Mouse (Mus musculus) thymus, postnatal 14 days (tissue): ENCODE results near the gene Rps6kl1.

Experiments used
- DNase-seq: peaks from one replicate; pipeline ENCODE4 v3.0.0; 2021

The Rps6kl1 gene

DNA sequence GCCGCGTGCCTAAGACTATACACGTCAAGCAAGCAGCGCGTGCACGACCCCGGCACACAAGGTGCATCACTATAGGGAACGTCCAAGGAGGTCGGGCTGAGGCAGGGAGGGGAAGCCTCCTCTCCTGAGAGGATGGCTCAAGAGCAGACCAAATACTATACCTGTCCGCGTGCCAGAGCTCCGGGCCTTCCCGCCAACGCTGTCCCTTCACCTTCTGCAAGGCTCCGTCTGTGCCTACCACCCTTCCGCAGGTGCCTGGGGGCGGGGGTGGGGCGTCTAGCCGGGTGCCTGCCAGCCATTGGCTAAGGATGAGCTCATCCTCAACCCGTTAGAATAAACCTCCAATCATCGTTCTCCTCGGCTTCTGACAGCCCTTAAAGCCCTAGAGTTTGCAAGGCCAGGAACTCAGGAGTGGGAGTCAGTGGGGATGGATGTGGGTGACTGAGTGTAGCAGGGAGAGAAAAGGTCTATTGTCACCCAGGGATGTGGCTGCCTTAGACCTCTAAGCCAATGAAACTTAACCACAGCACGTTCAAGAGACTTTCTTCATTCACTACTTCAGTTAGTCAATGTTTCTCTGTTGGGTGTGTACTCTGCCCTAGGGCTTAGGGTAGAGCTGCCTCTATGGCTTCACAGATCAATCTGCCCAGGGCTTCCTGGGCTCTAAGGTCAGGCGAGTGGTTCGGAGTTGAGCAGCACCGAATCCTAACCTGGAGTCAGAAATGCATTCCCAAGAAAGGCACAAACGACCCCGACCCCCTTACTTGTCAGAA, at the start of gene Rps6kl1:
TSS of gene Rps6kl1 (minus strand) at position 263 of the 773 bp plus-strand sequence.
- DNase-seq, result peak; percentile 85

DNA sequence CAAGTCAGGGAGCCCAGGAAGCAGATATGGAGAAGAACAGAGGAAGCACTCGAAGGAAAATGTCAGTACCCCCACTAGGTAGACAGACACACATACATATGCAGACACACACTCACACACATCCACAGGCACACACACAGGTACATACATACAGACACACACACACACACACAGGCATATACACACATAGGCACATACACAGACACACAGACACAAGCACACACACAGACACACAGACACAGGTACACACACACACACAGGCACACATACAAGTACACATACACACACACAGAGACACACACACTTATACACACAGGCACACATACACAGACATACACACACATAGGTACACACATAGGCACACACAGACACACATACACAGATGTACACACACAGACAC, 48.9 kb upstream of the Rps6kl1 start:
- no peak for DNase-seq

DNA sequence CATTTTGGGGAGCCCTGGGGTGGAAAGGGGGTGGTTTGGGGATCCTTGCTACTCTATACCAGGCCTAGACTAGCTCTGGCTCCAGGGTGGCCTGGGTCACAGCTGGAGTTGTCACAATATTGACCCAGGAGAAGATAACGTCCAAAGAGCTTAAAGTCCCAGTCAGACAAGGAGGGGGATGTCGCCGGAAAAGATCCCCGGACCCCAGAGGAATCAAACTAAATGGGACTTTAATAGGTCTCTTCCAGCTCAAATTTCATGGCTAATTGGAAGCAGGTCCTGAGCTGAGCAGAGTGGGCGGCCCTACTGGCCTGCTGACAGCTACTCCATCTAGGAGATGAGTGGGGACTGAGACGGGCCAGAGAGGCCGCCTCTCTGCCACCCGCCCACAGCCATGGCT, 46.9 kb upstream of the Rps6kl1 start:
- no peak for DNase-seq

DNA sequence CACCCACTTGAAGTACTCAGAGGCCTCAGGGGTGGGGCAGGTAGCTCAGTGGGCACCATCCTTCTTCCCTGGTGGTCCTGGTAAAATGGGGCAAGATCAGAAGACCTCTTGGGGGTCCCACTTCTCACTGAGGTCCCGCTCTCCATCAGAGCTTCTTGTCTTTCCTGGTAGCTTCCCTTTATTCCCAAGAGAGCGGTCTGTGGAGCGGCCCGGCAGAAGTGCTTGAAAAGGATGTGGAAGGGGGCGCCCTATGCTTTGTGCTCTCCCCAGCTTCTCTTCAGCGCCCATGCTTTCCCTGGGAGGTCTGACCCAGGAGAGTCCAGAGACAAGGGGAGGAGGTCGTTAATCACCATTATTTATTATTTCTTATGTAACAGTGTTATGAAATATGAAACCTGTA, 46.3 kb upstream of the Rps6kl1 start:
- no peak for DNase-seq

DNA sequence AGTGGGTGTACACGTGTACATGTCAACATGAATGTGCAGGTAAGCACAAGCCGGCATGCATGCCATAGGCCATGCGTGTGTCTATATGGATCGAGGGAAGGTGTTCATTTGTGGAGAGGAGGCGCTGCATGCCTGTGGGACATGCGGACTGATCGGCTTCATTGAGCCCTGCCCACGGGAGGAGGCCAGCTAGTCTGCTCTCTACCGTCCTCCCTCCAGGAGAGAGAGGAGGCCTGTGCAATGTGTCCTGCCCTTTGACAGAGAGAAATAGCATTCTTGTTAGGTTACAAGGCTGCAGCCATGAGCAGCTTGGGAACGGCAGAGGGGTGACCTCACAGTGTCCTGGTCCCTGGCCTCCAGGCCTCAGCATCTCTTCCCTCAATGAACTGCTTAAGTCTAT, 45.1 kb upstream of the Rps6kl1 start:
- no peak for DNase-seq

DNA sequence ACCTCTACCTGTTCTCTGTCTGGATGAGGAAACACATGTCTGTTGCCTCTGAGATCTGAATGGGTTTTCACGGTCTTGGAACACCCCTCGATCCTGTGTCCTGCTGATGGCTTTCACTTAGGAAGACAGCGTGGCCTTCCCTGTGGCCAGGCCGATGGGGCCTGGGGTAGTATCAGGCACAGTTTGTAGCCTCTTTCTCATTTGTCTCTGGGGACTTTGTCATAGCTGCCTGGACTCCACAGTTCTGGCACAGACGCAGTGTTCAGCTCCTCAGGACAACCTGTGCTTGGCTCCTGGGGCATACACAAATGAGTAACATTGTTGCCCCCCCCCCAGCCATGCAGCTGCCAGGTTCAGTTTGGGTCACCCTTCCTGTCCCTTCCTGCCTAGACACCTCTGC, 44.0 kb upstream of the Rps6kl1 start:
- DNase-seq, result no peak

DNA sequence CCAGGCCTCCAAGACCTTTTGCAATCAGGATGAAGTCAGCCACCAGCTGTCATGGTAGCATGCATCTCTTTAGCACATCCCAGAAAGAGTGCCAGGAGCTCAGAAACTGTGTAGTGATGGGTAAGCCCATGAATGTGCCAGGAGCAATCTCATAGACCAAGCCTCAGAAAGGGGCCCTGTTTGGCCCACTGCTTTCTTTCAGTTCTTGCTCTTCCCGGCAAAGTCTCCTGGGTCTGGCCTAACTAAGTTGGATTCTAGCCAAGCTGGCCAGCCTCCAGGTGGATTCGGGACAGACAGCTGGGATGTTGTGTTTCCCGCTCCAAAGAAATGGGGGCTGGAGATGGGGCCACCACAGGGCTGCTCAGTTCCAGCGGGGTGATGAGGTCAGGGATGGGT, 43.6 kb upstream of the Rps6kl1 start:
- no peak for DNase-seq

DNA sequence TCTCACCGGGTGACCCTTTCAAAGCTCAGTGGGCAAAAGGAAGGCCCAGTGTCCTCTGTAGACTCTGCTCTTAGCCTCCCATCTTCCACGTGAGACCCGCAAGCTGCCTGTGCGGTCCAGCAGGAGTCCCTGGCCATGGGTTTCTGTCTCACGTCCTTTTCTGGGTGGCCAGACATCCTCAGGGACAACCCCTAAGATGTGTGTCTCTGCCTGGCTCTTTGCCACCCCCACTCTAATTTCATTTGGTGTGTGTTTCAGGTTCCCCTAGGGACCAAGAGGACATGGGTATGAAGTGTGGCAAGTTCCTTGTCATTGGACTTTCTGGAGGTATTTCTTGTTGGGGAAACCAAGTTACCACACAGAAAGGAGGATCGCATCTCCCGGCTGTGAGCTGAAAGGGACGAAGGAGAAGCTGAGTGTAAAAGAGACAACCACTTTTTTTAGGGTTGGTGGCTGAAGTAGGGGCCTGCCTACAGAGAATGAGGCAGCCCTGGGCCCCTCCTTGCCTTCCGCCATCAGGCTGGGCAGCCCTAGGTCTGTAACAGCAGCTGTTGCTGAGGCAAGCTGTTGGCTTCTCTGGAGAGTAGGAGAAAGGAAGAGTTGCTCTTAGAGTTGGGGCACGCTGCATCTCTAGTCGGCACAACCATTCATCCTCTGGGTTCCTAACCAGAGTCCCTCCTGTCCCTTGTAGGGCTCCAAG, 43.0 kb upstream of the Rps6kl1 start:
- no peak for DNase-seq

DNA sequence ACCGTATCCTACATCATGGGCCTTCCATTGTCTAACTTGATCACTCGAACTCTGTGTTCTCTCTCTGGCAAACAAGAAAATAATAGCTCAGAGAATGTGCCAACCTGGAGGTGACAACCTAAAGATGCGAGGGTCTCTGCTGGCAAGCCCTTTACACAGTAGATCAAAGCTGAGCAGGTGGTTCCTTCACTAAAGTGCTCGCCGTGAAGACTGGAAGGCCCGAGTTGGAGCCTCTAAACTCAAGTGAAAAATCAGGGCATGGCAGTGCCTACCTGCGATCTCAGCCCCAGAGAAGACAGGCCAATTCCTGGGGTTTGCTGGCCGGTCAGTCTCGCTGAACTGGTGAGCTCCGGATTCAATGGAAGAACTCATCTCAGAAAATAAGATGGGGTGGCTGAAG, 42.1 kb upstream of the Rps6kl1 start:
- peak; percentile 52 for DNase-seq

DNA sequence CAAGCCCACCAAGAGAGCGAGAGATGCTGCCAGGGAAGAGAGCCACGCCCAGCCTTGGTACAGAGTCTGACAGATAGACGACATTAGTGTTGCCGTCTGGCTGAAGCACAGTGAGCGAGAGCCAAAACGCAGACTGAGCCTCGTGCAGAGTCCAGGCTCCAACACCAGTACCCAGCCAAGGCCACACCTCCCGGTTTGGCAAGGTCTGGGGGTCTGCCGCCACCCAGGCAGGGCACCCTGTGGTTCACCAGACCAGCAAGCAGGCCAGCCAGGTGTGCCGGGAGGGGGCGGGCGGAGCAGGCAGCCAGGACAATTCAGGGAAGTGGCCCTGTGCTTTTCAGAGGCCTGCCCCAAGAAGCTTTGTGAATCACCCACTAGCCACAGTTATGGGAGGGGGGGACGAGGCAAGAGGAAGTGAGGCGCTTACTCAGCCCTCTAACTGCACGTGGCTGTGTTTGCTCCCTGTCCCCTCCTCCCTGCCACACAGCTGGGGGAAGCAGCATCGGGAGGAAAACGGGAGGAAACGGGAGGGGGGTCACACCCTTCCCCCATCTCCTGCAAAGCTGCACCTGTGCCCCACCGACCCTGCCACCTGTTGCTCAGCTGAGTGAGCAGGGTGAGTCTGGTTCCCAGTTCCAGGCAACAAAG, 41.5 kb upstream of the Rps6kl1 start:
- peak; percentile 85 for DNase-seq

DNA sequence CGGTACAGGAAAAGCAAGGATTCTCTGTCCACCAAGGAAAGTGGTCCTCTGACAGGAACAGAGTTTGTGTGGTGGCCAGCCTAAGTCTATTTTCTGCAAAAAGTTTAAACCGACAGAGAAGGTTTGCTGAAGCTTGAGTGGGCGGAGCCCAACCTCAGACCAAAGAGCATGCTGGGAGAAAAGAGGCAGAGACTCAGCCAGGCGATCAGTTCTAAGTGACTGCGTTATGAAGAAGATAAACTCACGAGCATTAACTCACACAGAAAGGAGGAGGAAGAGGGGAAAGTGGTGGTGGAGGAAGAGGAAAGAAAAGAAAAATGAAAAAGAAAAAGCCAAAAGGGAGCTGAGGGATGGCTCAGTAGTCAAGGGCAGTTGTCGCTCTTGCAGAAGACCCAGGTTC, 39.2 kb upstream of the Rps6kl1 start:
- no peak for DNase-seq

DNA sequence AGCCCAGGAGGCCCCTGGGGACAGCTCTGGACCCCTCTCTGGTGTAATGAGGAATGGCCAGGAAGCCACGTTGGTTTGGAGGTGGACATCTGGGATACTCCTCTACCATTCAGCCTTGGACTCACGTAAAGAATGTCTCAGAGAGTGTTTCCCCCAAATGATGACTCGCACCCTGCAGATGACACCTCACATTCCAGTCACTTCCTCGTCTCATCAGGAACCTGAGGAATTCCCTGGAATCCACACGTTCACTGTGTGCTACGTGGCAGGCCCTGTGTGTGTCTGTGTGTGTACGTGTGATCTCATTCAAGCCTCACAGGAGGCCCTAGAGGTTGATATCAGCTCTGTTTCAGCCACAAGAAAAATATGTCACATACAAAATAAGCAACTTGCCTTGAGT, 35.3 kb upstream of the Rps6kl1 start:
- DNase-seq, result no peak

DNA sequence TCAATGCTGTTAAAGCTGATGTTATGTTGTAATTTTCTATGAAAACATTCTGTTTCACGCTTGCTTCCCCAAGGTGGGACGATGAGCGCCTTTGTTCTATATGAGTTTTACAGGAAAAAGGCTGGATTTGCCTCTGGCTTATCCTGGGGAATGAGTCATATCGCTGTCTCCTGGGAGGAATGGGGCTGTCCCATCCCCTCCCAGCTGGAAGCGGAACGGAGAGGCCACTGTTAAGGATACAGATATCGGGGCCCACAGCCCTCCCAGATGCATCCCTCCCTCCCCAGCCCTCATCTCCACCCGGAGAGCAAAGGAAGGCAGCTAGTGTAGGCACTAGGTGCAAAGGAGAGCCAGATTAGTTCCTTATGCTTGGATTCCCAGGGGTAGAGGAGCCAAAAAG, 34.7 kb upstream of the Rps6kl1 start:
- no peak for DNase-seq

DNA sequence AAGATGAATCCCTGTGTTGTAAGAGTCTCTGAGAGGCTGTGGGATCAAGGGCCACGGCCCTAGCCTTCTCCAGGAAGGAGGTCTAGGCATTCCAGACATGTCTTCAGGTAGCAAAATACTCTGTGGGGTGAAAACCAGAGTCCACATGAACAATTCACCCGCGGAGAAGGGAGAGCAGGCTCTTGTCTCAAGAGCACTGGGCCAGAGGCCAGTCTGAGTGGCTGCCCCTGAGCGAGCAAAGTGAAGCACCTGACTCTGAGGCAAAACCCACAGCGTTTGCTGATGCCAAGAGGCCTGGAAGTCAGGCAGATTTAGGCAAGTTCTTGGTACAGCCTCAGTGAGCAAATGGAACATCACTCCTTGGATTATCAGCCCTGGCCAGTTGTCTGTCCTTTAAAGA, 33.1 kb upstream of the Rps6kl1 start:
- no peak for DNase-seq

DNA sequence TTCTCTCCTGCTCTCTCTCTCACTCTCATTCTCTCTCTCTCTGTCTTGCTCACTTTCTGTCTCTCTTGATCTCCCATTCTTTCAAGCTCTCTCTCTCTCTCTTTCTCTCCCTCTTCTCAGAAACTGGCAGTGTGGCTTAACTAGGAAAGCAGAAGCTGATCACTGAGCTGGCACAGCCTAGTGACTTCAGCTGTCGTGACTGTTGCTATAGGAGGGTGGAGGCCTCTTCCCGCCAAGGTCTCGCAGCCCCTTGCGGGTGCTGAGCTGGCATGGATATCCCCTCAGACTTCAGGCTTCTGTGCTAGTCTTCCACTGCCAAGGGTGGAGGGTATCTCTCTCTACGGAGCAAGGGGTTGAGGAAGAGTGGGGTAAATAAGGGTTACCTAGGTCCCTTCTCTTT, 31.8 kb upstream of the Rps6kl1 start:
- no peak for DNase-seq

DNA sequence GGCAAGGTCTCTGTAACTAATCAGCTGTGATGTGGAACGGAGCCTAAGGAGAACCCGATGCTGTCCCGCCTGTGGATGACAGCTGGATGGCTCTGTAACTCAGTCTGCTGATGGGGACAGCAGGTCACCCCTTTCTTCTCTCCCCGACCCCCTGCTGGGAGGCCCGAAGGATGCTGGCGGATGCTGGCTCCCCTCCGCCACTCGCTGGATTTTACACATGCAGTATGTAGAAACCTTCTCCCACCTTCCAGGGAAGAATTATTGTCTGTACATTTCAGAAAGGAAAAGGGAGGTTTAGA, 31.2 kb upstream of the Rps6kl1 start:
- DNase-seq, result no peak

DNA sequence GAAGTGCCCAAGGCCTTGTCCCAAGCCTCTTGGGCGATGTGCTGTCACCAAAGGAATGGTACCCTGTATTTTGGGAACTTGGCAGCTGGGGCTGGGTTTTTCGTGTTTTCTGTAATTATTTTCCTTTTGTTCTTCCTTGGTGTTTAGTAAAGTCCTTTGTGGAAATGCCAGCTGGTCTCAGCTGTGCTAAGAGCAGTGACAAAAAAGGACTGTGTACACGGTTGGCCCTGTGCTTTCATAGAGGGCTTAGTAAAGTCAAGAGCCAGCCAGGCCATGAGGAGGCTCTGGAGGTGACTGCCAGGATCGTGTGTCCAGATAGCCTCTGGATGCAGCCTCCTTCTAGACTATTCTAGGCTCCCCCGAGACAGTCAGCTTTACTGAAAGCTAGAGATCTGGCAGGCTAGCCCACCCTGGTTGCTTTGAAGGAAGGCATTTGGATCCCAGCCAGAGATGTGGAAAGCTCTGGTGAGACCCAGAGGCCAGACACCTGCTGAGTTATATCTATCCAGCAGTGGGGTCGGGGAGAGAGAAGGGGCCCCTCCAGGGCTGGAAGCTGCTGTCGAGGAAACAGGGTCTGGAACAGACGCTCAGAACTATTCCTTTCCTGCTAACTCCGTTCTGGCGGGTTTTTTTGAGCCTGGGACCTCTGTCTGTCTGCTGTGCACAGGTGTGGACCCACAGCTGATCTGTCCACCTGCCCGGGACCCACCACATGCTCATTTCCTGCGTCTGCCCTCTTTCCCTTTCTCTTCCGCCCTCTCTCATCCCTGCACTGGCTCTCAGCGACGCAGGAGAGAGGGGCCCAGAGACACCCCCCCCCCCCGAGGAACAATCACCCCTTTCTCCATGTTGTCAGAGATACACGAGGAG, 30.6 kb upstream of the Rps6kl1 start:
- no peak for DNase-seq

DNA sequence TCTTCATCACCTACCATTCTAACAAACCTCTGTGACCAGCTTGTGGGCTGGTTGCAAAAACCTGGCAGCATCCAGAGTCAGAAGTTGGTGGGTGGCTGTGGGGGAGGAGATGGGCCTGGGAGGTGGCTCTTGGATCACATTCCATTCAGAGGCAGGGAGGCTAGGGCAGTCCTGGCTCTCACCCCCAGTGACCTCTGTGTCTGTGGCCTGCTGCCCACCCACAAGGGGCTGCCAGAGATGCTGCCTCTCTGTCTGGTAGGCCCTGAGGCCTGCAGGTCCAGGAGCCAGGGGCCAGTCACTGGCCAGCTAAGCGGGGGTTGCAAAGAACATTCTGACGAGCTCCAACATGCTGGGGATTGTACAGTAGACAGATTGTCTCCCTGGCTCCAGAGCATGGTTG, 27.2 kb upstream of the Rps6kl1 start:
- no peak for DNase-seq

DNA sequence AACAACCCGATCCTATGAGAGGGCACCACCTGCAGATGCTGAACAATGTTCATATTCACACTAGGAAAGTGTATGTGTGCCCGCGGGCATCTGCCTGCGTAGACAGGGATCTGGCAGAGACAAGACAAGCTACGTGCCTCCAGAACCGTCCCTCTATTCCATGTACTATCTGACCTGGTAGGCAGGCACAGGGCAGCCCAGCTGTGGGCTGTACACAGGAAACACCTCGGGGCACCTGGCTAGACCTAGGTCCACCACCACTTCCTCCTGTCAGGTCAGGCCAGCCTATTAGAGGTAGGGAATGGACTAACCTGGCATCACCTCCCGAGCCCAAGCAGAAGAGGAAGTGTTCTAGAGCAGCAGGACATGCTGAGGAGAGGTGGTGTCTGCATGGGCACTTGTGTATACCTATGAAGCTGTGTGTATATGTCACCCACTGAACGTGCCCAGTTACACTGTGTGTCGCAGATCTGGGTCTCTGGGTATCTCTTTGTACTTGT, 26.7 kb upstream of the Rps6kl1 start, which contains the start of gene Pgf:
TSS of gene Pgf (minus strand) at position 51 of the 500 bp plus-strand sequence.
- DNase-seq, result no peak

DNA sequence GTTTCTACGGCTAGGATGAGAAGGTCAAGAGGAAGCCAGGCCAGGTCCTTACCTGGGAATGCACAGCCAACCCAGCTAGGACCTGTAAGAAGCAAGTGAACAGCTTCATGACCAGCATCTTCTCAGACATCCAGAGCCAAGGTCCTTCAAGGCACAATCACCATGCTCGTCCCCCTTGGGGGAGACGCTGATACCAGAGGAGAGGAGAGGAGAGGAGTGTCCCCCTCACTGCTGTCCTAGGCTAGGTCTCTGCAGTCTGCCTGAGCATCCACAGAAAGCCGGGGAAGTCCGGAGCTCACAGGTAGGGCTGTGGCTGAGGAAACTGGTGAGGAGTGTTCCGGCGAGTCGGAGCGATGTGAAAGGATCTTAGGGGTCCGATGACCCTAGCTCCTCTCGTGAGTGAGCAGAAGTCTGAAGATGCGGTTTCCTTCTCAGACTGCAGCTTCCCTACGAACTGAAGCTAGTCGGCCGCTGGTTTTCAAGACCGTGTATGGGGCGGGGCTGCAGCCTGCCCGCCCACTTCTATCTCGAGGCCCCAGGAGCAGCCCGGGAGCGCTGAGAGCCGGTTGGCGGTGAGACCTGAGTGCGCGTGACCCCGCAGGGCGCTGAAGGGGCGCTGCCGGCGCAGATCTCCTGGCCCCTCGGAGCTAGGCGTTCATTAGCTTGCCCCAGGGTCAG, 25.9 kb upstream of the Rps6kl1 start:
- DNase-seq, result peak; percentile 69

DNA sequence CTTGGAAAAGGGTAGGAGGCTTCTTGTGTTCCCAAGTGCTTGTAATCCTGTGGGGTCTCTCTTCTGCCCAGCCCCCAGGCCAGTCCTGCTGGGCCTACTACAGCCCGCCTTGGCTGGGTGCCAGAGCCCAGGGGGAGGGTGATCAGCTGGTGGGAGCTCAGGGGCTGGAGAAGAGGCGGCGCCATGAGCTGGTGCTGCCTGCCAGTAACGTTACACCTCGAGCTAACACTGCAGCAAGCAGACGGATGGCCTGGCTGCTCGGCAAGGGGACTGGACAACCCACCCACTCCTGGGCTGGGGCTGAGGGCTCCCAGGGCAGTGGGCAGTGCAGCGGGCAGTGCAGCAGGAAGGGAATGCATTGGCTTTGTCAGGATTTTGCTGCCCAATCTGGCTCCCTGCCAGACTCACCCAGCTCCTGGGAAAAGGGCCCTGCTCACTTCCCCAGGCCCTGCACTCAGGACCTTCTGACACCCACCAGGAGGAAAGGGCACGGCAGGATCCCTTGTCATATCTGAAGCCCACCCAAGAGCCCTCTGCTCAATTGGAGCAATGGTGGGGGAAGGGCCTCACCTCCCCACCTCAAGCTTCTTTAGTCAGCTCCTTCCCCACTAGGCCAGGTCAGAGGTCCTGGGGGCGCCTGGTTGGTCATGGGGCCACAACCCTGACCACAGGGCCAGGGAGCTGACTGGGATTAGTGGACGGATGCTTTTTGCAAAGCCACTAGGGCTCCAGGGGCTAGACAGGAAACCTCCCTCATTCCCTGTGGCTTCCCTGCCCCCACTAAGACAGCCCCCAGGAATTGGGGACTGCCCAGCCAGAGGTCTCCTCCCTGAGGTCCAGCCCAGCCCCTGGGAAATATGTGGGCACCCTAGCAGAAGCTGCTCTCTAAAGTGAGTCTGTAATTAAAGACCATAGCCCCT, 25.1 kb upstream of the Rps6kl1 start:
- no peak for DNase-seq
